Comparison of ENCODE assay signal across 13 mouse cellular contexts in the genomic region with DNA sequence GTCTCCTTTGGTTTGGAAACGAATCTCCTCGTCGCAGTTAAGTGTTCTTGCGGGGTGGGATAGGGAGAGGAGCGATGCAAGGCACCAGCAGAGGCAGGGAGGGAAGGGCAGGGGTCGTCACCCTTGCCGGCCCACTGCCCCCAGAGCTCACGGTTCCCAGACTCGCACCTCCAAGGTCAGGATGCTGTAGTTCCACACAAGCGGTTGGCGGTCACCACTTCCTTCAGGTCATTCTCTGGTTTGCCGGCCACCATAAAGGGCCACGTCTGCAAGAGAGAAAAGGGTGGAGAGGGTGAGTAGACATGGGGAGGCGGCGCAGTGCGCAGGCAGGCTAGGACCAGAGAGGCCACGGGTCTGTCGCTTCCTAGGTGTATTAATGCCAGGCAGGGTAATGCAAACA. TPM values are rescaled to one million over a fixed set of nuclear protein-coding genes. Genes with fewer than 3 reads are reported as not detected.
DNase-seq lines count a peak whose midpoint lies in the region; ATAC-seq and TF ChIP-seq lines count a peak whose summit lies in the region.
"Had no signal": no experiment of that assay in that cellular context is flagged by ENCODE, and none has a peak within 500 bp of the region (broad histone marks: within the 10 kb centered on the region; RNA-seq: fewer than 3 reads in every experiment).

No protein-coding gene starts in this region.

- H3K9ac ChIP-seq in liver, embryonic 15.5 days: no peak overlapping the region

- no peak for ATAC-seq in liver, embryonic 15.5 days (ENCODE audit: insufficient read depth)
- ATAC-seq: Patski had no signal

- H3K27ac ChIP-seq in heart, embryonic 10.5 days: peak overlapping the region; percentile 63
- no peak overlapping the region; the same call in 1 of the 2 replicates for H3K27ac ChIP-seq in testis, adult 2 months (ENCODE audit: control insufficient read depth, insufficient read depth, low read depth, low read length)
- no peak overlapping the region for H3K27ac ChIP-seq in liver, embryonic 15.5 days (replicated peaks)
- H3K27ac ChIP-seq in thymus, adult 2 months (ENCODE audit: control insufficient read depth, insufficient read depth, low read length): no peak overlapping the region
- H3K27ac ChIP-seq: macrophage had no signal

- peaks cover 80% of the 10 kb centered on the region for H3K27me3 ChIP-seq in heart, embryonic 10.5 days (ENCODE audit: insufficient read depth, poor library complexity, severe bottlenecking)
- H3K27me3 ChIP-seq in testis, adult 2 months (ENCODE audit: control insufficient read depth, insufficient read depth, low read length): no peaks in the 10 kb centered on the region; the same call in none of the 2 replicates
- H3K27me3 ChIP-seq in liver, embryonic 15.5 days: peaks cover 89% of the 10 kb centered on the region
- peaks cover 10% of the 10 kb centered on the region; the same call in 1 of the 2 replicates for H3K27me3 ChIP-seq in thymus, adult 2 months (ENCODE audit: control insufficient read depth, insufficient read depth, low read length)

- no peak for TF ChIP-seq CTCF in testis, adult 2 months (IDR thresholded peaks at IDR 0.05; ENCODE audit: control insufficient read depth, insufficient read depth, insufficient replicate concordance, low read depth, low read length)
- no peak for TF ChIP-seq CTCF in thymus, adult 2 months (IDR thresholded peaks at IDR 0.05; ENCODE audit: borderline replicate concordance, control insufficient read depth, extremely low read depth, insufficient read depth, low read length, poor library complexity)

- H3K4me3 ChIP-seq in heart, embryonic 10.5 days: peak overlapping the region; percentile 70
- H3K4me3 ChIP-seq in testis, adult 2 months (ENCODE audit: control insufficient read depth, low read depth, low read length): peak overlapping the region; percentile 60
- H3K4me3 ChIP-seq in liver, embryonic 15.5 days (replicated peaks): peak overlapping the region; percentile 17; the same call in 1 of the 2 replicates
- no peak overlapping the region for H3K4me3 ChIP-seq in thymus, adult 2 months (ENCODE audit: control insufficient read depth, insufficient read depth, low read length)

- no peak for DNase-seq in heart, embryonic 10.5 days (ENCODE audit: low spot score)
- DNase-seq in heart, adult 9 months (ENCODE audit: low spot score in 2 of 2): no peak
- DNase-seq in testis, postnatal 14 days (ENCODE audit: low spot score): no peak
- DNase-seq in yolk sac, embryonic 10.5 days (ENCODE audit: low spot score): peak; percentile 21
- no peak for DNase-seq in thymus, postnatal 0 days (ENCODE audit: low spot score)
- no peak for DNase-seq in thymus, adult 2 months
- DNase-seq: thymus, postnatal 25 days had no signal

- TF ChIP-seq POLR2A in testis, adult 2 months (IDR thresholded peaks at IDR 0.05; ENCODE audit: control insufficient read depth, low read depth, low read length): no peak
- TF ChIP-seq POLR2A in thymus, adult 2 months (IDR thresholded peaks at IDR 0.05; ENCODE audit: control insufficient read depth, extremely low read depth, insufficient read depth, low read length, poor library complexity): no peak

- H3K4me1 ChIP-seq in heart, embryonic 10.5 days: peaks cover 33% of the 10 kb centered on the region
- peaks cover 5% of the 10 kb centered on the region; the same call in 1 of the 2 replicates for H3K4me1 ChIP-seq in testis, adult 2 months (ENCODE audit: control insufficient read depth, insufficient read depth, low read length)
- H3K4me1 ChIP-seq in liver, embryonic 15.5 days (replicated peaks): no peaks in the 10 kb centered on the region
- H3K4me1 ChIP-seq in thymus, adult 2 months (replicated peaks; ENCODE audit: control insufficient read depth, insufficient read depth, low read length): no peaks in the 10 kb centered on the region

- WGBS in heart, embryonic 10.5 days: 3% methylated on average over 18 of the region's 18 CpGs
- WGBS in liver, embryonic 15.5 days (ENCODE audit: insufficient replicate concordance): 1% methylated on average over 18 of the region's 18 CpGs
- WGBS in thymus, adult 2 months: 17% methylated on average over 17 of the region's 18 CpGs

- no peak overlapping the region for H3K4me2 ChIP-seq in liver, embryonic 15.5 days

- H3K36me3 ChIP-seq in heart, embryonic 10.5 days: no peaks in the 10 kb centered on the region
- no peaks in the 10 kb centered on the region for H3K36me3 ChIP-seq in testis, adult 2 months (ENCODE audit: control insufficient read depth, insufficient read depth, low read length)
- H3K36me3 ChIP-seq in liver, embryonic 15.5 days (replicated peaks): no peaks in the 10 kb centered on the region
- H3K36me3 ChIP-seq in thymus, adult 2 months (ENCODE audit: control insufficient read depth, insufficient read depth, low read length): no peaks in the 10 kb centered on the region

- no peaks in the 10 kb centered on the region for H3K9me3 ChIP-seq in heart, embryonic 10.5 days
- no peaks in the 10 kb centered on the region for H3K9me3 ChIP-seq in liver, embryonic 15.5 days (replicated peaks)

RNA-seq across cellular contexts. Expression of a gene that starts 2.4 kb away (rescaled TPM):
- 64.0 and 75.4 TPM in 2 replicates for polyA plus RNA-seq in heart, embryonic 10.5 days (2016; fragmentation: Nextera tagmentation; extraction: Ambion mirVana)
- 11.2 and 12.4 TPM in 2 replicates for polyA plus RNA-seq in testis, adult 2 months (2012; rRNA removed)
- polyA plus RNA-seq in liver, embryonic 15.5 days (2015; fragmentation: Nextera tagmentation; extraction: Ambion mirVana): 4.4 TPM in 2 replicates
- 0.82 and 0.94 TPM in 2 replicates for polyA plus RNA-seq in thymus, postnatal 0 days (2015; fragmentation: Nextera tagmentation; extraction: Ambion mirVana)
- 0.61 and 2.4 TPM in 2 replicates for polyA plus RNA-seq in thymus, adult 2 months (2012; rRNA removed)
- polyA plus RNA-seq: C2C12; cortical plate, adult 2 months; macrophage; Patski had no signal
